Mouse (Mus musculus): ENCODE data around the gene Eif4g1. TPM values are rescaled to one million over a fixed set of nuclear protein-coding genes. Genes with fewer than 3 reads are reported as not detected.

Eif4g1 gene
- polyA plus RNA-seq, 1 experiment: 125 TPM

GRCm38 (mm10) chr16:20694781-20695180, 26.7 kb downstream of the Eif4g1 start:
- Histone ChIP-seq H3K4me3 (replicated peaks; ENCODE audit: control insufficient read depth, low read depth, low read length) (no peak overlapping the region), H3K4me1 (ENCODE audit: control insufficient read depth, insufficient read depth, low read length) (no peaks in the 10 kb centered on the region; the same call in 1 of the 2 replicates), H3K27ac (ENCODE audit: control insufficient read depth, insufficient read depth, low read depth, low read length, poor library complexity) (no peak overlapping the region)
- TF ChIP-seq CTCF (IDR thresholded peaks at IDR 0.05; ENCODE audit: control insufficient read depth, insufficient read depth, low read length) (no peak), POLR2A (IDR thresholded peaks at IDR 0.05; ENCODE audit: borderline replicate concordance, control insufficient read depth, low read depth, low read length) (no peak)
- 48% methylated on average over 8 of the region's 8 CpGs for WGBS

- no peaks in the 10 kb centered on the region; the same call in 1 of the 2 replicates for H3K4me1 ChIP-seq (ENCODE audit: control insufficient read depth, insufficient read depth, low read length)
- TF ChIP-seq CTCF (IDR thresholded peaks at IDR 0.05; ENCODE audit: control insufficient read depth, insufficient read depth, low read length): no peak
- TF ChIP-seq POLR2A (IDR thresholded peaks at IDR 0.05; ENCODE audit: borderline replicate concordance, control insufficient read depth, low read depth, low read length): no peak
- H3K4me3 ChIP-seq (replicated peaks; ENCODE audit: control insufficient read depth, low read depth, low read length): no peak overlapping the region
- WGBS: 4% methylated on average over 46 of the region's 46 CpGs
- H3K27ac ChIP-seq (ENCODE audit: control insufficient read depth, insufficient read depth, low read depth, low read length, poor library complexity): no peak overlapping the region
Observed at GRCm38 (mm10) chr16:20695622-20696323, 27.7 kb downstream of the Eif4g1 start.

- 83% methylated on average over 5 of the region's 5 CpGs for WGBS
- TF ChIP-seq POLR2A (IDR thresholded peaks at IDR 0.05; ENCODE audit: borderline replicate concordance, control insufficient read depth, low read depth, low read length): no peak
- TF ChIP-seq CTCF (IDR thresholded peaks at IDR 0.05; ENCODE audit: control insufficient read depth, insufficient read depth, low read length): no peak
- no peak overlapping the region for H3K27ac ChIP-seq (ENCODE audit: control insufficient read depth, insufficient read depth, low read depth, low read length, poor library complexity)
- no peaks in the 10 kb centered on the region; the same call in none of the 2 replicates for H3K4me1 ChIP-seq (ENCODE audit: control insufficient read depth, insufficient read depth, low read length)
- no peak overlapping the region for H3K4me3 ChIP-seq (replicated peaks; ENCODE audit: control insufficient read depth, low read depth, low read length)
Observed at GRCm38 (mm10) chr16:20699266-20699665, 31.2 kb downstream of the Eif4g1 start.

- Histone ChIP-seq H3K4me1 (ENCODE audit: control insufficient read depth, insufficient read depth, low read length) (no peaks in the 10 kb centered on the region; the same call in 1 of the 2 replicates), H3K27ac (ENCODE audit: control insufficient read depth, insufficient read depth, low read depth, low read length, poor library complexity) (no peak overlapping the region), H3K4me3 (replicated peaks; ENCODE audit: control insufficient read depth, low read depth, low read length) (no peak overlapping the region)
- TF ChIP-seq POLR2A (IDR thresholded peaks at IDR 0.05; ENCODE audit: borderline replicate concordance, control insufficient read depth, low read depth, low read length): no peak
- TF ChIP-seq CTCF (IDR thresholded peaks at IDR 0.05; ENCODE audit: control insufficient read depth, insufficient read depth, low read length): no peak
- WGBS: 79% methylated on average over 5 of the region's 5 CpGs
Observed at GRCm38 (mm10) chr16:20700036-20700435, 31.9 kb downstream of the Eif4g1 start.

GRCm38 (mm10) chr16:20701316-20701715, 33.2 kb downstream of the Eif4g1 start:
- no peak overlapping the region; the same call in 1 of the 2 replicates for H3K27ac ChIP-seq (ENCODE audit: control insufficient read depth, insufficient read depth, low read depth, low read length, poor library complexity)
- TF ChIP-seq CTCF (IDR thresholded peaks at IDR 0.05; ENCODE audit: control insufficient read depth, insufficient read depth, low read length) (no peak), POLR2A (IDR thresholded peaks at IDR 0.05; ENCODE audit: borderline replicate concordance, control insufficient read depth, low read depth, low read length) (no peak)
- no peaks in the 10 kb centered on the region; the same call in 1 of the 2 replicates for H3K4me1 ChIP-seq (ENCODE audit: control insufficient read depth, insufficient read depth, low read length)
- WGBS: 83% methylated on average over 7 of the region's 7 CpGs
- H3K4me3 ChIP-seq (replicated peaks; ENCODE audit: control insufficient read depth, low read depth, low read length): no peak overlapping the region

- H3K27ac ChIP-seq (ENCODE audit: control insufficient read depth, insufficient read depth, low read depth, low read length, poor library complexity): no peak overlapping the region
Observed at GRCm38 (mm10) chr16:20701729-20702521, 33.8 kb downstream of the Eif4g1 start.

GRCm38 (mm10) chr16:20702522-20702893, 34.4 kb downstream of the Eif4g1 start:
- WGBS: 30% methylated on average over 8 of the region's 8 CpGs
- TF ChIP-seq POLR2A (IDR thresholded peaks at IDR 0.05; ENCODE audit: borderline replicate concordance, control insufficient read depth, low read depth, low read length) (no peak), CTCF (IDR thresholded peaks at IDR 0.05; ENCODE audit: control insufficient read depth, insufficient read depth, low read length) (peak; percentile 50; the same call in 1 of the 2 replicates)

More at GRCm38 (mm10) chr16:20701729-20702521, 33.8 kb downstream of the Eif4g1 start:
- no peak for TF ChIP-seq POLR2A (IDR thresholded peaks at IDR 0.05; ENCODE audit: borderline replicate concordance, control insufficient read depth, low read depth, low read length)
- TF ChIP-seq CTCF (IDR thresholded peaks at IDR 0.05; ENCODE audit: control insufficient read depth, insufficient read depth, low read length): no peak
- H3K4me3 ChIP-seq (replicated peaks; ENCODE audit: control insufficient read depth, low read depth, low read length): no peak overlapping the region
- H3K4me1 ChIP-seq (ENCODE audit: control insufficient read depth, insufficient read depth, low read length): no peaks in the 10 kb centered on the region; the same call in 1 of the 2 replicates
- 53% methylated on average over 12 of the region's 12 CpGs for WGBS

GRCm38 (mm10) chr16:20703071-20703470, 35.0 kb downstream of the Eif4g1 start:
- TF ChIP-seq CTCF (IDR thresholded peaks at IDR 0.05; ENCODE audit: control insufficient read depth, insufficient read depth, low read length): no peak
- TF ChIP-seq POLR2A (IDR thresholded peaks at IDR 0.05; ENCODE audit: borderline replicate concordance, control insufficient read depth, low read depth, low read length): no peak
- Histone ChIP-seq H3K27ac (ENCODE audit: control insufficient read depth, insufficient read depth, low read depth, low read length, poor library complexity) (no peak overlapping the region), H3K4me1 (ENCODE audit: control insufficient read depth, insufficient read depth, low read length) (no peaks in the 10 kb centered on the region; the same call in 1 of the 2 replicates), H3K4me3 (replicated peaks; ENCODE audit: control insufficient read depth, low read depth, low read length) (no peak overlapping the region)
- 93% methylated on average over 10 of the region's 10 CpGs for WGBS

More at GRCm38 (mm10) chr16:20702522-20702893, 34.4 kb downstream of the Eif4g1 start:
- H3K4me1 ChIP-seq (ENCODE audit: control insufficient read depth, insufficient read depth, low read length): no peaks in the 10 kb centered on the region; the same call in 1 of the 2 replicates
- no peak overlapping the region for H3K4me3 ChIP-seq (replicated peaks; ENCODE audit: control insufficient read depth, low read depth, low read length)
- no peak overlapping the region for H3K27ac ChIP-seq (ENCODE audit: control insufficient read depth, insufficient read depth, low read depth, low read length, poor library complexity)
